Mouse (Mus musculus): ENCODE data around the gene Csad.
"Not testable (repeated sequence)": the region's sequence is repeated elsewhere in the genome, so short reads cannot be mapped to it uniquely, and the experiment has no call there.

The Csad gene

DNA sequence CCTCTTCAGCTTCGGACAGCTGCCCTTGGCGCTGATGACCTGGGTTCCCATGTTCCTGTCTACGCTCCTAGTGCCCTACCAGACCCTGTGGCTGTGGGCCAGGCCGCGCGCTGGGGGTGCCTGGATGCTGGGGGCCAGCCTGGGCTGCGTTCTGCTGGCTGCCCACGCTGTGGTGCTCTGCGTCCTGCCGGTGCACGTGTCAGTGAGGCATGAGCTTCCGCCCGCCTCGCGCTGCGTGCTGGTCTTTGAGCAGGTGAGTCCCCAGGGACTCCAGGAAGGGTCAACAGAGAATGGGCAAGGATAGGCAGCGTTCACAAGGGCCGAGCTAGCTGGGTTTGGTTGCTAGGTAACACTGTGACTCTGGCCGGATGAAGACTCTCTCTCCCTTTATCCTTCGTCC lies 47.7 kb downstream of the Csad start:
- no peak for DNase-seq

DNA sequence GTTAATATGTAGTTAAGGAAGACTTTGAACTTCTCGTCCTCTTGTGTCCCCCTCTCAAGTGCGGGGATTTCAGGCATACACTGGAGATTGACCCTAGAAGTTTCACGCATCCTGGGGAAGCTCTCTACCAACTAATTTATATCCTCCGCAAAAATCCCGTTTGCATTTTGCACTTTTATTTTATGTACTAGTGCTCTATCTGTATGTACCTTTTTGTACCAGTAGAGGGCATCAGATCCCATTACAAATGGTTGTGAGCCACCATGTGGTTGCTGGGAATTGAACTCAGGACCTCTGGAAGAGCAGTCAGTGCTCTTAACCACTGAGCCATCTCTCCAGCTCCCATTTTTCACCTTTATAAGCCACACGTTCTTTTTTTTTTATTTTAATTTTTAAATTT lies 49.5 kb downstream of the Csad start:
- DNase-seq, result not testable (repeated sequence)

DNA sequence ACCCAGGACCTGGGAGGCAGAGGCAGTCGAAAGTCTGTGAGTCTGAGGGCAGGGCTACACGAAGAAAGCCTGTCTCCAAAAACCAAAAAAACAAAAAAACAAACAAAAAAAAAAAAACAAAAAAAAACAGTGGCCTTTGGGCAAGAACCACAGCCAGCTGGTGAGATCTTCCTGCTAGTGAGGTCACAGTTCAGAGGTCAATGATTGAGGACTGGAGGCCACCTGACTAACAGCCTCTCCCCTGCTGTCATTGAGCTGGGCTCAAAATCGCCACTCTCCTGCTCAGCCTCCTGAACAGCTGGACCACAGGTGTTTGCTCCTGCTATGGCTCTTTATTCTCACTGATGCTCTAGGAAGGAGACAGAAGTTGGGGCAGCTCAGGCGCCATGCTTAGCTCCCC lies 51.9 kb downstream of the Csad start:
- DNase-seq, result no peak

DNA sequence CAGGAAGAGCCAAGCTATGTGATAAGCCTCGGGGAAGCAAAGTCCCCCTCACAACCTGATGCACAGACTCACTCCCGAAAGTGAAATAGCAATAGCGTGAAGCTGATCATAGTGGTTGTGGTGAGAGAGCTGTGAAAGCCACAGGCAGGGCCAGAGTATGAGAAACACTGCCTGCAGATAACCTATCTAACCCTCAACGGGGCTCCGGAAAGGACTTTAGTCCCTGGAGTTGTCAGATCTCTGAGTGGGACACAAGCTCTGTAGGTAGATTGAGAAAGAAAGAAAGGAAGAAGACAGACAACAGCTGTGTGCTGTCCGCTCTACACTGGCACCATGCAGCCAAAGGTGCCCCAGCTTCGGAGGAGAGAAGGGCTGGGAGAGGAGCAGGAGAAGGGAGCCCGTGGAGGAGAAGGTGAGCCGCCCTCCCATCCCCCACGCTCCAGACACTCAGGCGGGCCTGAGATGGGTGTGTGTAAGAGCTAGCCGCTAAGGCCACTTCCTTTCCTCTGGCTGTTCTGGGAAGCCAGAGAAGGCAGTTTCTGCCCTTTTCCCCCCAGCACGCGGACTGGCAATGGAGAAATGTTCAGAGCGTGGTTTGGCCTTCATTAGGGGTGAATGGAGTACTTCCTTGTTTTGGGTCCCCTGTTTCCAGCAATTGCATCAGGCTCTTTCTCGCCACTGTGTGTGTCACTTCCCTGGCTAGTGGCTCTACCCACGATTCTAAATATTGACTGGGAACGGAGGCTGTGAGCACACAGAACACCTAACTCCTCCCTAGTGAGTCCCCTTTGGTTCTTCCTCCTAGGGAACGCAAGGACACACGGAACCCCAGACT lies 54.0 kb downstream of the Csad start, which contains the start of gene Soat2:
Gene Soat2, plus strand, starts transcription at position 226 of the 835 bp plus-strand sequence.
- DNase-seq, result peak; percentile 30

DNA sequence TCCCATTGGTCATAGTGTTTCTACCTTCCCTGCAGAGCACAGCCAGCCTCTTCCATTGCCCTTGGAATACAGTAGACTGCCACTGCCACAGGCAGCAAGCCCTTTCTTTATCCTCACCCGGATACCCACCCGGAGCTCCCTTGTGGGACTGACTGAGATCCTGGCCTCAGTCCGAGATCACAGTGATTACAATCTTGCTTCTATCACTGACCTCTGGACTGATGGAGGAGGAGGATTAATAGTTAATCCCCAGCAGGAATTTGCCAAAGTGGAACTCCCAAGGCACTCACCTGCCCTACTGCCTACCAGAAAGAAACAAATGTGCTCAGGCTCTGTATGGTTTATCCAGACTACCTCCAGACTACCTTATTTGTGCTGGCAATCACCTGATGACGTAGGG lies 55.0 kb downstream of the Csad start:
- DNase-seq, result no peak

DNA sequence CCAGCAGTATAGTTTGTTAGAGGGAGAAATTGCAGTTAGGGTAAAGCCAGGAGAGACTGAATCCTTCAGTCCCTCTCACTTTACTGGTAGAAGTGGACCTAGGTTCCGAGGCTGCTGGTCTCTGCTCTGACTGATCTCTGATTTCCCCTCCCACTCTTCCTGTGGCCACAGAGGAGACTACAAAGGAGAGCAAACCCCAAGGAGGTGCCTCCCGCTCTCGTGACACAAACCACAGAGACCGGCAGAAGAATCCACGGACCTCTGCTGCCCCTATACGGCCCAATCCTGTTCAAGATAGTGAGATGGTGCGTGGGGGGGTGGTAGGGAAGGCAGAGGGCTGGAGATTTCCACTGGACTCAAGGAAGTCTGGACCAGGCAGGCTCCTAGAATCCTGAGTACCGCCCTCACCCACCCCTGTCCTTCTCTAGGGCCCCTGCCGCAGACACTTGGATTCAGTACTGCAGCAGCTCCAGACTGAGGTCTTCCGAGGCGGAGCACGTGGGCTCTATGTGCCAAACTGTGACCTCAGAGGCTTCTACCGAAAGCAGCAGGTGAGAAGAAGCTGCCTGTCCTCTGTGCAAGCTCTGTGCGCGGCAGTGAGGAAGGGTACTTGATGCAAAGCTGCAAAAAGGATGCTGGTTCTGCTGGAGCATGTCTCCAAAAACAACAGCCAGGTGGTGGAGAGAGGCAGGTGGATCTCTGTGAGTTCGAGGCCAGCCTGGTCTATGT lies 56.7 kb downstream of the Csad start:
- DNase-seq, result no peak

DNA sequence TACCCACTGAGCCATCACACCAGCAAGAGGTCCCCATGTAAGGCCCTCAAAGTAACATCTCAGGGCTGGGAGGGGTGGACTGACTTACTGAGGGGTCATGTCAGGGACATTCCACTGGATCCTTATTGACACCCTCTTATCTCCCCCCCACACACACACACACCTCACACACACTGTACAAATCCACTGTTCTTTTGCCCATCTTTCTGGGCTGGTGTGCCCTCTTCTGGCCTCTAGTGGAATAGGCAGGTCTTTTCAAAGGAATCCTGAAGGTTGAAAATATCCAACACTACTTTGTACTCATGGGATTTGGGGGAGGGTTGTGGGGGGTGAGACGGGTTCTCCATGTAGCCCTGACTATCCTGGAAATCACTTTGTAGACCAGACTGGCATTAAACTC lies 57.6 kb downstream of the Csad start:
- DNase-seq, result peak; percentile 44

DNA sequence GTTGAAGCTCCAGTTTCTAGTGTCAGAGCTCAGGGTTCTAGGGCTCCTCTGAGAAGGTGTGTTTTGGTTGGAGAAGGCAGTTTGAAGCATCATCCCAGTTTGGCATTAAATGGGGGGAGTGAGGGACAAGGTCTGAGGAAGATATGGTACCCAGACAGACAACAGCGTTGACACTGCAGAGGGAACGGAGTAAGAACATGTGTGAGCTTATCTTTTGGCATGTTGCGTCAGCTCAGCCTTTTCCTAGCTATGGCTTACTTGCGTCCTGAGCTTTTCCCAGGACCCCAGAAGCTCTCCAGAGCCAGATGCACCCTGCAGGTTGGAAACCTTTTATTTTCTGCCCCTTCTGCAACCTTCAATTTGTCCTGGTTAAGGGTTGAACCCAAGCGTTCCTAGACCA lies 58.4 kb downstream of the Csad start:
- no peak for DNase-seq

DNA sequence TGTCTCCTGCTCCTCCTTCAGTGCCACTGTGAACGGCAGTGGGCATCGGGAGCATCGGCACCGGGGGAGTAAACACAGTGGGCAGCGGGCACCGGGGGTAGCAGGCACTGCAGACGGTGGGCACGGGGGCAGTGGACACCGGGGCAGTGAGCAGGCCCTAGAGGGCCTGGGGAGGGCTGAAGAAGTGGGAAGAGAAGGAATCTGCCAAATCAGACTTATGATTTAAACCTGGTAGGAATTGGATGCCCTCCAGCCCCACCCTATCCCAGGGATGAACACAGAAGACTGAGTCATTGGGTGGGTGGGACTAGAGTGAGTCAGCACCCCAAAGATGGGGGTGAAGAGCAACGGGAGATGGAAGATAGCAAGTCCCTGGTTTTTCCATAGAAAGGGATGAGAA lies 59.2 kb downstream of the Csad start:
- DNase-seq, result no peak

DNA sequence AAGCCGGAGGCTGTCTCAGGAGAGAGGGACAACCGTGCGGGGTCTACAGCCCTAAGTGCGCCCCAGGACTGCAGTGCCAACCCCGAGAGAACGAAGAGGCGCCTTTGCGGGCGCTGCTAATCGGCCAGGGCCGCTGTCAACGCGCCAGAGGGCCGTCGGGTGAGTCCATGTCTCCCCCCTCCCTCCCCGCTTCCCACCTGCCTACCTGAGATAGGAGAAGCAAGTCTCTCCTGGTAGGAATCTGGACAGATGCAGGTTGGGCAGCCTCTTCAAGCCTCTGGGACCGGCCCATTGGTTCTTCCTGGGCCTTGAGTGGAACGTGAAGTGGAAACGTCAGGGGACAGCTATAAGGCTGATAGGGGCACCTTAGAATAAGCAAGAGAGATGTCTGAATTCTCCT lies 59.8 kb downstream of the Csad start:
- no peak for DNase-seq

DNA sequence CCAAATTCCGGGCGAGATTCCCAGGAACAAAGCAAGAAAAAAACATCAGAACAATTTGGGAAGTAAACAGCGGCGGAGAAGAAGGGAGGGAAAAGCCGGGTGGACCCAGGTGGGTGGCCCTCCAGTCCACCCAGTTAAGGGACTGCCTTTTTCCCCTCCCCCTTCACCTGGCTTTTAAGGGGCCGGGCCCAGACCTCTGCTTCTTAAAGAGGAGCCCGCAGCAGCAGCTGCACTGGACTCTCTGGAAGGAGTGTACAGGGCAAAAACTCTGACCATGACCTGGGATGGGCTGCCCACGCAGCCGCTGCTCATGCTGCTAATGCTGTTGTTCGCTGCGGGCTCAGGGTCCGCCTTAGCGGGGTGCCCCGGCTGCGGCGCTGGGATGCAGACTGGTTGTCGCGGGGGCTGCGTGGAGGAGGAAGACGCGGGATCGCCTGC lies 60.2 kb downstream of the Csad start, which contains the start of gene Igfbp6:
Gene Igfbp6, plus strand, starts transcription at position 89 of the 438 bp plus-strand sequence.
- no peak for DNase-seq

DNA sequence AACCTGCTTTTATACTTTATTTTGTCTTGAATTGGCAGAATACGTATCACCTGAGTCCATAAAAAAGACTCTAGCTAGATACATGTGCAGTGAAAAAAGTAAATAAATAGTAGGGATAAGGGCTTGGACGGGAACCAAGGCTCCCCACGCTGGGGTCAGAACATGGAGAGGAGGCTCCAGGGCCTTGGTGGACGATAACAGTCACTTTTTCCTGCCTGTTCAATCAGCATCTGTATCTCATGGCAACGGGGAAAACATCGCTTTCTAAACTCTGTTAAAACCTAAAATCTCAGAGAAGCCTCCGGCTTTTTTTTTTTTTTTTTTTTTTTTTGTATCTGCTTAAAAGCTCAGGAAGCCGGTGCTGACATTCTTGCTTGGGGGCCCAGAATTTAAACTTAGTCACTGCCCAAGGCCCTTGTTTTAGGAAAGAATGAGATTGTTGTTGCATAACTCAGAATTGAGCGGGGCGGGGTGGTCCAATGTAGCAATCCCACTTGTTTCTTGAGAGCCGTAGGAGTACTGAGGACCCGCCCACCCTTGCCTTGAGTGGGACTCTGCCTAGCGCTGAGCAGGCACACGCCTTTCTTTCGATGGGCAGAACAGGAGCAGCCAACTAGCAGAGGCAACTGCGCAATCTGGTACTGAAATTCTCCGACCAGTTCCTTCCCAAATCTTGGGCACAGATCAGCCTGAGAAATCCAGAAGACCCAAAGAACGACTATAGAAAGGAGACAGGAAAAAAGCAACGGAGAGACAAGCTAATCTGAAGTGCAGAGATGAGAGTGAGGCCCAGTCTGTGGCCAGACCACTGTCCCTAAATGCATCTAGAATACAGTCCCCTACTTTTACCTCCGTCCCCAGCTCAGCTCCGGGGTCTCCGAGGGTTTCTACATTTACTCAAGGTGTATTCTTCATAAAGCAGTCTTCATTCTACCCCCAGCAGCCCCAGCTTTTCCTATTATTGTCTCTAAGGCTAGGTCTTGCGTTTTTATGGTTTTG lies 61.3 kb downstream of the Csad start:
- DNase-seq, result no peak

DNA sequence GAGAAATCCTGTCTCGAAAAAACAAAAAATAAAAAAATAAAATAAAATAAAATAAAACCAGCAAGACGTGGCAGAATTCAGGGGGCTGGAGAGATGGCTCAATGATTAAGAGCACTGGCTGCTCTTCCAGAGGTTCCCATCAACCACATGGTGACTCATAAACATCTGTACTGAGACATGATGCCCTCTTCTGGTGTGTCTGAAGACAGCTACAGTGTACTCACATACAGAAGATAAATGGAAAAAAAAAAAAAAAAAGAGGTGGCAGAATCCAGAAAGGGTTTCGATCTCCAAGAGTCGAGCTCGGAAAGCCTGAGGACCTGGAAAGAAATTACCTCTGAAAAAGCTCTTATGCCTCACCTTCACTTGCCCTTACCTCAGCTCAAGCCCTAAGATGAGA lies 63.4 kb downstream of the Csad start:
- no peak for DNase-seq

DNA sequence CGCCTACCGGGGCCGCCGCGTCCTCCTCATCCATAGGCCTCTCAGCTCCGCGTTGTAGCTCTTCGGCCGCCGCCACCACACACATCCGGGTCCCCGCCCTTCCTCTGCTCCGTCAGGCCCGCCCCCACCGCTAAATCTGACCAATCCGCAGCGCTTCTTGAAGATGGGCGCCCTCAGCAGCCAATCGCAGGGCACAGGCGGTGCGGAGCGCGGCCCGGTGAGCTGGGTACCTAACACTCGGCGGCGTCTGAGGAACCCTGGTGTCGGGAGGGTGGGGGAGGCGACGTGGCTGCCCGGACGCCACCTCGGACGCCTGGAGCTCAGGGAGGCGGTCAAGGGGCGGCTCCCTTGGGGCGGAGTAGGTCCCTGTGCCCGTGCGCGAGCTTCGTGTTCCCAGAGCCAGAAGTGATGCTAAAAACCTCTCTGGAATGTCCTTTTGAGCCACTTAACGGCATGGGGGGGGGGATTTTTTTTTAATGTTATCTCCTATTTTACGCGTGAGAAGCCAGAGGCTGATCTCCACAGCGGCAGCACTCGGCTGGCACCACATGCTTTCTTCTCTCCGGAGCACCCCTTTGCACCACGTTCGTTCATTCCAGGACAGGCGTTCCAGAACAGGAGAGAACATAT lies 68.3 kb downstream of the Csad start, which contains the start of gene Spryd3:
Gene Spryd3, minus strand, starts transcription at position 106 of the 630 bp plus-strand sequence.
- peak; percentile 98 for DNase-seq

DNA sequence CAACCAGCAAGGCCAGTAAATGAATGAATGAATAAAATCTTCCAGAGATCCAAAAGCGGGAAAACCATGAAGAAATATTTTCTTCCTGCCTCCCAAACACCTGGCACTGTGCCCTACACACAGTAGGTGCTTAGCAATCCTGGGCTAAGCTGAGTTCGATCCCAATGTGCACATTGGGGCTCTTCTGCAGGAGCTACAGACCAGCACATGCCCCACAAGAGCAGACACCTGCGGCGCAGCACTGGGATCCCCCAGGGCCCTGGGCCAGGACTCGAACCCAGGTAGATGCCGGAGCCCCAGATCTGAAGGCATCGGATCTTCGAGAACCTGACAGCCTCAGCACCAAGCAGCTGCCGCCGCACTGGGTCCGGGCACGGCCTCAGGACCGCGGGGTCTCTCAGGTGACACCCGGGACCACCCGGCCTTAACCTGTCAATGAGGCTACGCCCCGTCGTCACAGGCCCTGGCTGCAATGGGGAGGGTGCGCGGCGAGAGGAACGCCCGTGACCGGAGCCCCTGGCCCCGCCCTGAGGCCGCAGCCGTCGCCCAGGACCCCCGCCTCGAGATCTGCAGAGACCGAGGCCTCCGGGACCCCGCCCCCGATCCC lies 68.9 kb downstream of the Csad start:
- no peak for DNase-seq

DNA sequence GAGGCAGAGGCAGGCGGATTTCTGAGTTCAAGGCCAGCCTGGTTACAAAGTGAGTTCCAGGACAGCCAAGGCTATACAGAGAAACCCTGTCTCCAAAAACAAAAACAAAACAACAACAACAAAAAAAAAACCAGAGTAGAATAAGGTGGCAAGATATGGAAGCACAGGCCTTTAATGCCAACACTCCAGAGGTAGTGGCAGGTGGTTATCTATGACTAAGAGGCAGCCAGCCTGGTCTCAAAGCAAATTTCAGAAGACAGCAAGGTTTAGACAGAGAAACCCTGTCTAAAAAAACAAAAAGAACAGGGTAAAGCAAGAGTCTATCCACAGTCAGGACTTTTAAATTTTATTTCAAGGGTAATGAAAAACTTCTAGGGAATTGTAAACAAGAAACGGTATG lies 69.8 kb downstream of the Csad start:
- no peak for DNase-seq

DNA sequence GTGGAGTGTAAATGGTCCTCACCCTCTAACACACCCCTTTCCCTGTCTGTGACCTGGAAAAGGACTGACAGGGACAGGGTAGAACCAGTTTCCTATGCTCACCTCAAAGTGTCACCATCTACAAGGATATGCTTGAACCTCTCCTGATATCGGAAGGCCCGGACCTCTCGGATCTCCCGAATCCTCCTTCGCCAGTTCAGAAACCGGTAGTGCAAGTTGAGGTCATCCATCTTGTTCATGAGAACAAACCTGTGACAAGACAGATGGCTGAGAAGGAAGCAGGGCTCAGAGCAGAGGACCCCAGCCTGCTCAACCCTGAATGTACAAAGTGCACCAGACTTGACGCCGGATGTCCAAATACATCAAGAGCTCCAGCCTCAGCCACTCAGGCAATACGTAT lies 71.2 kb downstream of the Csad start:
- DNase-seq, result no peak

All from thymus, postnatal 14 days (tissue).